Mouse (Mus musculus) lung, embryonic 16.5 days (tissue): ENCODE measurements at regions not wholly inside any gene's neighbourhood (a gene's known extent, or its start where the extent isn't known, plus 50 kb on each side); places are given as distances from the start of the nearest gene placed in this dataset.

Source experiments
- ATAC-seq: fragments of 200-750 bp; cut with Nextera tagmentation; 2 replicates; pipeline ENCODE4 v1.8.0; 2017; ENCODE audit warnings: low read depth, mild to moderate bottlenecking, moderate library complexity
- H3K27ac ChIP-seq: fragments of 300-500 bp; sonication (generic); 2 replicates; pipeline ENCODE4 v1.5.1; 2014; ENCODE audit warnings: mild to moderate bottlenecking, control low read depth, low read length
- H3K27me3 ChIP-seq: fragments of 300-500 bp; sonication (generic); 2 replicates; pipeline ENCODE4 v1.6.1; 2014; ENCODE audit warnings: low read depth, low read length, mixed read lengths; ENCODE audit not compliant: control insufficient read depth, insufficient read depth
- H3K36me3 ChIP-seq: fragments of 300-500 bp; sonication (generic); 2 replicates; pipeline ENCODE4 v1.6.1; 2014; ENCODE audit warnings: low read length; ENCODE audit not compliant: control insufficient read depth, insufficient read depth
- H3K4me1 ChIP-seq: fragments of 300-500 bp; sonication (generic); replicated peaks from 2 replicates; pipeline ENCODE4 v1.6.1; 2014; ENCODE audit warnings: low read length, mixed read lengths; ENCODE audit not compliant: control insufficient read depth, insufficient read depth
- H3K4me2 ChIP-seq: fragments of 300-500 bp; sonication (generic); 2 replicates; pipeline ENCODE4 v1.6.1; 2014; ENCODE audit warnings: low read depth, low read length, control low read depth
- H3K4me3 ChIP-seq: fragments of 300-500 bp; sonication (generic); 2 replicates; pipeline ENCODE4 v1.5.1; 2014; ENCODE audit warnings: mild to moderate bottlenecking, low read length, control low read depth
- H3K9ac ChIP-seq: fragments of 300-500 bp; sonication (generic); 2 replicates; pipeline ENCODE4 v1.6.1; 2014; ENCODE audit warnings: low read length, control low read depth
- H3K9me3 ChIP-seq: fragments of 300-500 bp; sonication (generic); 2 replicates; pipeline ENCODE4 v1.6.1; 2016; ENCODE audit warnings: low read length; ENCODE audit not compliant: control insufficient read depth
- WGBS: fragments of 180-500 bp; shearing (Covaris S2); extraction: QIAGEN DNeasy Blood & Tissue Kit; methylation state at CpG from one replicate; pipeline ENCODE4 v1.1.7; 2014; 5-methylcytosine and 5-hydroxymethylcytosine counted together

GRCm38 (mm10) chr16:42717828-42718412 is 157.8 kb upstream of the Zbtb20 start:
- no peak overlapping the region for H3K27ac ChIP-seq
- no peak overlapping the region for H3K9ac ChIP-seq
- no peaks in the 10 kb centered on the region for H3K36me3 ChIP-seq
- no peak overlapping the region for H3K4me3 ChIP-seq
- H3K4me1 ChIP-seq = no peaks in the 10 kb centered on the region
- ATAC-seq = no peak
- no peaks in the 10 kb centered on the region for H3K9me3 ChIP-seq
- 66% methylated on average over 7 of the region's 7 CpGs for WGBS
- no peak overlapping the region for H3K4me2 ChIP-seq
- H3K27me3 ChIP-seq = no peaks in the 10 kb centered on the region

GRCm38 (mm10) chr16:42717075-42717827 is 158.4 kb upstream of the Zbtb20 start:
- Histone ChIP-seq H3K9ac (no peak overlapping the region), H3K4me1 (no peaks in the 10 kb centered on the region), H3K36me3 (no peaks in the 10 kb centered on the region), H3K4me3 (no peak overlapping the region), H3K27ac (no peak overlapping the region), H3K4me2 (no peak overlapping the region), H3K9me3 (no peaks in the 10 kb centered on the region), H3K27me3 (no peaks in the 10 kb centered on the region)
- 80% methylated on average over 9 of the region's 9 CpGs for WGBS
- ATAC-seq = no peak

GRCm38 (mm10) chr16:42702676-42703075 is 173.0 kb upstream of the Zbtb20 start:
- no peaks in the 10 kb centered on the region for H3K27me3 ChIP-seq
- ATAC-seq = no peak
- H3K36me3 ChIP-seq = no peaks in the 10 kb centered on the region
- no peaks in the 10 kb centered on the region for H3K4me1 ChIP-seq
- H3K27ac ChIP-seq = no peak overlapping the region
- no peaks in the 10 kb centered on the region for H3K9me3 ChIP-seq
- no peak overlapping the region for H3K4me2 ChIP-seq
- H3K4me3 ChIP-seq = no peak overlapping the region
- 39% methylated on average over 4 of the region's 4 CpGs for WGBS
- no peak overlapping the region for H3K9ac ChIP-seq

GRCm38 (mm10) chr16:42681196-42681595 is 194.5 kb upstream of the Zbtb20 start:
- Histone ChIP-seq H3K27ac (no peak overlapping the region), H3K27me3 (no peaks in the 10 kb centered on the region), H3K9ac (no peak overlapping the region), H3K4me3 (no peak overlapping the region), H3K9me3 (no peaks in the 10 kb centered on the region), H3K4me2 (no peak overlapping the region), H3K36me3 (no peaks in the 10 kb centered on the region), H3K4me1 (no peaks in the 10 kb centered on the region)
- WGBS = 45% methylated on average over 3 of the region's 3 CpGs
- ATAC-seq = no peak

- 61% methylated on average over 5 of the region's 5 CpGs for WGBS
- peak overlapping the region; percentile 36 for H3K27ac ChIP-seq
- ATAC-seq = peak; percentile 49; the same call in 1 of the 2 replicates
Measured at GRCm38 (mm10) chr16:42677211-42677610, 198.5 kb upstream of the Zbtb20 start.

GRCm38 (mm10) chr16:42676406-42677075 is 199.1 kb upstream of the Zbtb20 start:
- no peaks in the 10 kb centered on the region for H3K4me1 ChIP-seq
- no peak overlapping the region for H3K4me2 ChIP-seq
- ATAC-seq = peak; percentile 74
- H3K9me3 ChIP-seq = no peaks in the 10 kb centered on the region
- H3K27ac ChIP-seq = peak overlapping the region; percentile 36
- H3K9ac ChIP-seq = no peak overlapping the region
- 55% methylated on average over 5 of the region's 5 CpGs for WGBS
- no peaks in the 10 kb centered on the region for H3K27me3 ChIP-seq
- H3K4me3 ChIP-seq = no peak overlapping the region
- H3K36me3 ChIP-seq = no peaks in the 10 kb centered on the region

More at GRCm38 (mm10) chr16:42677211-42677610, 198.5 kb upstream of the Zbtb20 start:
- no peaks in the 10 kb centered on the region for H3K36me3 ChIP-seq
- H3K27me3 ChIP-seq = no peaks in the 10 kb centered on the region
- H3K4me1 ChIP-seq = no peaks in the 10 kb centered on the region
- H3K9me3 ChIP-seq = no peaks in the 10 kb centered on the region
- no peak overlapping the region for H3K4me2 ChIP-seq
- H3K4me3 ChIP-seq = no peak overlapping the region
- no peak overlapping the region for H3K9ac ChIP-seq

- no peaks in the 10 kb centered on the region for H3K36me3 ChIP-seq
- ATAC-seq = no peak
- WGBS = 78% methylated on average over 3 of the region's 3 CpGs
- no peak overlapping the region for H3K4me3 ChIP-seq
- H3K27ac ChIP-seq = no peak overlapping the region
- no peak overlapping the region for H3K4me2 ChIP-seq
- no peak overlapping the region for H3K9ac ChIP-seq
- no peaks in the 10 kb centered on the region for H3K27me3 ChIP-seq
- no peaks in the 10 kb centered on the region for H3K9me3 ChIP-seq
- no peaks in the 10 kb centered on the region for H3K4me1 ChIP-seq
Measured at GRCm38 (mm10) chr16:42675031-42675430, 200.7 kb upstream of the Zbtb20 start.

GRCm38 (mm10) chr16:42666601-42667000 is 209.1 kb upstream of the Zbtb20 start:
- Histone ChIP-seq H3K36me3 (no peaks in the 10 kb centered on the region), H3K4me2 (no peak overlapping the region), H3K4me3 (no peak overlapping the region), H3K9me3 (no peaks in the 10 kb centered on the region), H3K27me3 (no peaks in the 10 kb centered on the region), H3K27ac (no peak overlapping the region), H3K4me1 (no peaks in the 10 kb centered on the region), H3K9ac (no peak overlapping the region)
- 73% methylated on average over 3 of the region's 3 CpGs for WGBS
- no peak for ATAC-seq

GRCm38 (mm10) chr16:42651904-42652732 is 223.6 kb upstream of the Zbtb20 start:
- Histone ChIP-seq H3K36me3 (no peaks in the 10 kb centered on the region), H3K27me3 (no peaks in the 10 kb centered on the region), H3K4me2 (no peak overlapping the region), H3K9me3 (no peaks in the 10 kb centered on the region), H3K9ac (no peak overlapping the region), H3K27ac (no peak overlapping the region), H3K4me1 (no peaks in the 10 kb centered on the region), H3K4me3 (no peak overlapping the region)
- 76% methylated on average over 10 of the region's 10 CpGs for WGBS
- no peak for ATAC-seq
